Mouse (Mus musculus): ENCODE measurements around the gene Syn3. TPM values are rescaled to one million over a fixed set of nuclear protein-coding genes. Genes with fewer than 3 reads are reported as not detected.
A peak's percentile ranks its signal among the peaks of the same experiment; 100 is the strongest.

Gene Syn3
- total and polyA plus RNA-seq, 2 experiments from 2014 or later = 18.3 to 67.4 TPM

- TF ChIP-seq CTCF (IDR thresholded peaks at IDR 0.05; ENCODE audit: low read depth) = no peak
- WGBS = 89% methylated on average over 6 of the region's 6 CpGs
- ATAC-seq = no peak
These were observed 295.5 kb downstream of the Syn3 start for GRCm38 (mm10) chr10:86203175-86203574.

DNA sequence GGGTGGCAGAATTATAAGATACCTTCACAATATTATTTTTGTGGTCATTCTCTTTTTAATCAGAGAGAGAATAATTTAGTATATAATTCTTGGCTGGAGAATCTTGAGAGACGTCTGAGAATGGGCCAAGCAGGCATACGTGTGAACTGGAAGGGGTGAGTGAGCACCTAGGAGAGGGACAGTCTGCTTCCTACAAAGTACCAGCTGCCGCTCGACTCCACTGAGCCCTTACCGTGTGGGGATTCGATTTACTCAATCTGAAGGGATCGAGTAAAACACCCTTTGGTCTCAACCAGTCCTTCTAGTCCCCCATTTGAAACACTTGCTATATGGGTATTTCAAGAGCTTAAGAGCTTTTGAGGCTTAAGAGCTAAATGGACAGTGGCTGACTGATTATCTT is 296.9 kb downstream of the Syn3 start:
- TF ChIP-seq CTCF (IDR thresholded peaks at IDR 0.05; ENCODE audit: low read depth) = no peak
- H3K9me3 ChIP-seq (ENCODE audit: low read length) = no peaks in the 10 kb centered on the region
- DNase-seq (ENCODE audit: low spot score) = no peak
- no peak overlapping the region for H3K27ac ChIP-seq
- WGBS = 80% methylated on average over 7 of the region's 7 CpGs
- no peak overlapping the region for H3K9ac ChIP-seq (replicated peaks; ENCODE audit: low read length)
- no peak overlapping the region for H3K4me2 ChIP-seq (ENCODE audit: low read depth, low read length)
- H3K4me3 ChIP-seq (ENCODE audit: low read length) = no peak overlapping the region
- no peaks in the 10 kb centered on the region for H3K4me1 ChIP-seq (ENCODE audit: insufficient read depth, low read length)
- no peaks in the 10 kb centered on the region for H3K27me3 ChIP-seq (ENCODE audit: insufficient read depth, low read length)
- H3K36me3 ChIP-seq (ENCODE audit: insufficient read depth, low read length) = no peaks in the 10 kb centered on the region
- ATAC-seq = no peak

More at GRCm38 (mm10) chr10:86203175-86203574, 295.5 kb downstream of the Syn3 start:
- H3K27me3 ChIP-seq (ENCODE audit: insufficient read depth, low read length) = no peaks in the 10 kb centered on the region
- no peak overlapping the region for H3K4me3 ChIP-seq (ENCODE audit: low read length)
- no peaks in the 10 kb centered on the region for H3K36me3 ChIP-seq (ENCODE audit: insufficient read depth, low read length)
- H3K9ac ChIP-seq (replicated peaks; ENCODE audit: low read length) = no peak overlapping the region
- no peaks in the 10 kb centered on the region for H3K4me1 ChIP-seq (ENCODE audit: insufficient read depth, low read length)
- no peak overlapping the region for H3K4me2 ChIP-seq (ENCODE audit: low read depth, low read length)
- no peak for DNase-seq (ENCODE audit: low spot score)
- no peak overlapping the region for H3K27ac ChIP-seq
- no peaks in the 10 kb centered on the region for H3K9me3 ChIP-seq (ENCODE audit: low read length)

DNA sequence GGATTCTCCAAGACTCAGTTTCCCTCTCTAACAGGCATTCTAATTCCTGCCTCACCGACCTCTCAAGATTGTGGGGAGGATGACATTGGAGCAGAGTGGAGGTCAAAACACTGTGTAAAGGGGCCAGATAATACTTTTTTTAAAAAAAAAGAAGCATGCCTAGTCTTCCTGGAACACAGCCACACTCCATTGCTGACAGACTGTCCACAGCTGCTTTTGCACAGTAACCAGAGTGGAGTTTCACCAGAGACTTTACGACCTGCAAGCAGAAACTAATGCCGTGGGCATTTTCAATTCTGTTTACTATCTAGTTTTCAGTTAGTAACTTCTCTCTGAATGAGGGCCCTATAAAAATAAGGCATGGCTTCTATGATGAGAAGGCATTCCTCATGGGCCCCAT is 297.7 kb downstream of the Syn3 start:
- WGBS = 93% methylated on average over 3 of the region's 3 CpGs
- no peak for ATAC-seq
- TF ChIP-seq CTCF (IDR thresholded peaks at IDR 0.05; ENCODE audit: low read depth) = no peak

GRCm38 (mm10) chr10:86196414-86197025 is 302.2 kb downstream of the Syn3 start:
- no peak overlapping the region for H3K4me3 ChIP-seq (ENCODE audit: low read length)
- no peak for ATAC-seq

More for the DNA sequence above, 297.7 kb downstream of the Syn3 start:
- Histone ChIP-seq H3K4me1 (ENCODE audit: insufficient read depth, low read length) (no peaks in the 10 kb centered on the region), H3K4me3 (ENCODE audit: low read length) (no peak overlapping the region), H3K4me2 (ENCODE audit: low read depth, low read length) (no peak overlapping the region), H3K27ac (no peak overlapping the region), H3K36me3 (ENCODE audit: insufficient read depth, low read length) (no peaks in the 10 kb centered on the region), H3K9ac (replicated peaks; ENCODE audit: low read length) (no peak overlapping the region), H3K27me3 (ENCODE audit: insufficient read depth, low read length) (no peaks in the 10 kb centered on the region), H3K9me3 (ENCODE audit: low read length) (no peaks in the 10 kb centered on the region)
- DNase-seq (ENCODE audit: low spot score) = no peak

GRCm38 (mm10) chr10:86194722-86195121 is 304.0 kb downstream of the Syn3 start:
- H3K4me3 ChIP-seq (ENCODE audit: low read length) = no peak overlapping the region
- no peak overlapping the region for H3K4me2 ChIP-seq (ENCODE audit: low read depth, low read length)
- ATAC-seq = peak; percentile 28; the same call in 1 of the 2 replicates
- no peak overlapping the region for H3K9ac ChIP-seq (replicated peaks; ENCODE audit: low read length)
- H3K27me3 ChIP-seq (ENCODE audit: insufficient read depth, low read length) = no peaks in the 10 kb centered on the region
- TF ChIP-seq CTCF (IDR thresholded peaks at IDR 0.05; ENCODE audit: low read depth) = no peak
- H3K4me1 ChIP-seq (ENCODE audit: insufficient read depth, low read length) = no peaks in the 10 kb centered on the region
- no peaks in the 10 kb centered on the region for H3K9me3 ChIP-seq (ENCODE audit: low read length)
- no peaks in the 10 kb centered on the region for H3K36me3 ChIP-seq (ENCODE audit: insufficient read depth, low read length)
- 60% methylated on average over 4 of the region's 4 CpGs for WGBS
- peak overlapping the region; percentile 61; the same call in 1 of the 2 replicates for H3K27ac ChIP-seq
- DNase-seq (ENCODE audit: low spot score) = peak; percentile 20

More at GRCm38 (mm10) chr10:86196414-86197025, 302.2 kb downstream of the Syn3 start:
- no peak overlapping the region for H3K4me2 ChIP-seq (ENCODE audit: low read depth, low read length)
- no peak overlapping the region for H3K27ac ChIP-seq
- no peak for TF ChIP-seq CTCF (IDR thresholded peaks at IDR 0.05; ENCODE audit: low read depth)
- H3K9me3 ChIP-seq (ENCODE audit: low read length) = no peaks in the 10 kb centered on the region
- H3K9ac ChIP-seq (replicated peaks; ENCODE audit: low read length) = no peak overlapping the region
- H3K4me1 ChIP-seq (ENCODE audit: insufficient read depth, low read length) = no peaks in the 10 kb centered on the region
- WGBS = 82% methylated on average over 3 of the region's 3 CpGs
- DNase-seq (ENCODE audit: low spot score) = no peak
- H3K27me3 ChIP-seq (ENCODE audit: insufficient read depth, low read length) = no peaks in the 10 kb centered on the region
- no peaks in the 10 kb centered on the region for H3K36me3 ChIP-seq (ENCODE audit: insufficient read depth, low read length)

DNA sequence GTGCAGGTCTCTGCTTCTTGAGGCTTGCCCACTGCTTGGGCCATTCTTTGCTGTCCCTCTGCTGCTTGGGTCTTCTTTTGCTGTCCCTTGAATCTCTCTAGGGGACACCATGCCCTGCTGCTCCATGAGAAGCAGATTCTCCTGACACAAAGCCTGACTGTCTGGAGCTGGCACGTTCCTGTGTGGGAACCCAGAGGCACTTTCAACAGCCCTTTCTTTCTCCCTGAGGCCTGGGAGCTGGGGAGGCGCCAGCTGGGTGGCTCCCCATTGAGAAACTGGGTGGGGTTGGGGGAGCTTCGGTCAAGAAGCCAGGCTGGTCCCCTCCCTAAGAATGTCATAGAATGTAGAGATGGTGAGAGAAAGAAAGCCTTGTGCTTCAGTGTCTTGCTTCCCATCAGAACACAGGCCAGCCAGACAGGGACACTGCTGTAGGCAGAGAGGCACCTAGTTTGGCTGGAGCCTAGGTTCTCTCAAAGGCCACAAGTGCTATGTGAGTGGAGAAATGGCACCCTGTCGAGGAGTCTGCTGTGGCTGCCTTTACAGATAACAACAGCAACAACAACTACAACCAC is 304.7 kb downstream of the Syn3 start:
- ATAC-seq = peak; percentile 86

GRCm38 (mm10) chr10:86188614-86189013 is 310.1 kb downstream of the Syn3 start:
- TF ChIP-seq CTCF (IDR thresholded peaks at IDR 0.05; ENCODE audit: low read depth) = no peak
- Histone ChIP-seq H3K27me3 (ENCODE audit: insufficient read depth, low read length) (no peaks in the 10 kb centered on the region), H3K4me1 (ENCODE audit: insufficient read depth, low read length) (no peaks in the 10 kb centered on the region), H3K9ac (replicated peaks; ENCODE audit: low read length) (no peak overlapping the region), H3K36me3 (ENCODE audit: insufficient read depth, low read length) (no peaks in the 10 kb centered on the region), H3K27ac (no peak overlapping the region), H3K4me2 (ENCODE audit: low read depth, low read length) (no peak overlapping the region), H3K9me3 (ENCODE audit: low read length) (no peaks in the 10 kb centered on the region), H3K4me3 (ENCODE audit: low read length) (no peak overlapping the region)
- DNase-seq (ENCODE audit: low spot score) = no peak
- ATAC-seq = no peak
- 70% methylated on average over 4 of the region's 4 CpGs for WGBS

More for the DNA sequence above, 304.7 kb downstream of the Syn3 start:
- Histone ChIP-seq H3K9me3 (ENCODE audit: low read length) (no peaks in the 10 kb centered on the region), H3K9ac (replicated peaks; ENCODE audit: low read length) (no peak overlapping the region), H3K27ac (peak overlapping the region; percentile 61), H3K27me3 (ENCODE audit: insufficient read depth, low read length) (no peaks in the 10 kb centered on the region), H3K4me2 (ENCODE audit: low read depth, low read length) (no peak overlapping the region), H3K4me3 (ENCODE audit: low read length) (no peak overlapping the region), H3K4me1 (ENCODE audit: insufficient read depth, low read length) (no peaks in the 10 kb centered on the region), H3K36me3 (ENCODE audit: insufficient read depth, low read length) (no peaks in the 10 kb centered on the region)
- 38% methylated on average over 4 of the region's 4 CpGs for WGBS
- no peak for TF ChIP-seq CTCF (IDR thresholded peaks at IDR 0.05; ENCODE audit: low read depth)
- DNase-seq (ENCODE audit: low spot score) = peak; percentile 63

Data from hindbrain, postnatal 0 days (tissue).